Comparison of ENCODE assay signal across 8 mouse cellular contexts in genomic region chr11:120189459-120190312, GRCm38 (mm10). TPM values are rescaled to one million over a fixed set of nuclear protein-coding genes. Genes with fewer than 3 reads are reported as not detected.
DNase-seq lines count a peak whose midpoint lies in the region; ATAC-seq lines count a peak whose summit lies in the region.

No protein-coding gene starts in this region.

- no peaks in the 10 kb centered on the region for H3K36me3 ChIP-seq in hindbrain, embryonic 13.5 days

- no peaks in the 10 kb centered on the region for H3K9me3 ChIP-seq in hindbrain, embryonic 13.5 days

- peak overlapping the region; percentile 89 for H3K4me3 ChIP-seq in hindbrain, embryonic 13.5 days

- peaks cover 39% of the 10 kb centered on the region for H3K4me1 ChIP-seq in hindbrain, embryonic 13.5 days (replicated peaks)

- peak; percentile 95 for DNase-seq in WW6 (ENCODE audit: low read depth, low spot score)
- peak; percentile 98 to 100 for DNase-seq in cerebellum, postnatal 36 days
- DNase-seq in frontal cortex, postnatal 25 days (ENCODE audit: low spot score in 2 of 2) = peak; percentile 97 to 98
- DNase-seq in layer of hippocampus, postnatal 14 days (ENCODE audit: low spot score in 2 of 2) = peak; percentile 97 to 99
- DNase-seq in lung, postnatal 10 days = peak; percentile 100
- DNase-seq in ovary, postnatal 14 days (ENCODE audit: low spot score) = peak; percentile 93
- DNase-seq in thymus, postnatal 10 days (ENCODE audit: low spot score in 2 of 2) = peak; percentile 97

- peak overlapping the region; percentile 99 for H3K9ac ChIP-seq in hindbrain, embryonic 13.5 days

- WGBS in hindbrain, embryonic 13.5 days = under 1% methylated on average over 62 of the region's 68 CpGs

- H3K4me2 ChIP-seq in hindbrain, embryonic 13.5 days = peak overlapping the region; percentile 98

- H3K27me3 ChIP-seq in hindbrain, embryonic 13.5 days = no peaks in the 10 kb centered on the region

- peak overlapping the region; percentile 99 for H3K27ac ChIP-seq in hindbrain, embryonic 13.5 days

- ATAC-seq in hindbrain, embryonic 13.5 days (ENCODE audit: low FRiP score) = peak; percentile 94

RNA-seq across cellular contexts. Expression of gene Slc38a10, which starts 38.5 kb away (rescaled TPM):
- polyA plus RNA-seq in hindbrain, embryonic 13.5 days (2015; fragmentation: Nextera tagmentation; extraction: Ambion mirVana) = 110 and 115 TPM in 2 replicates
- total RNA-seq in layer of hippocampus, postnatal 14 days (2021) = 10 to 100 TPM; 94.1 to 94.8 TPM

RNA-seq across cellular contexts. Expression of gene Bahcc1, which starts 43.1 kb away (rescaled TPM):
- polyA plus RNA-seq in hindbrain, embryonic 13.5 days (2015; fragmentation: Nextera tagmentation; extraction: Ambion mirVana) = 13.6 and 17.0 TPM in 2 replicates
- total RNA-seq in layer of hippocampus, postnatal 14 days (2021) = 10 to 100 TPM; 20.3 to 20.7 TPM

Comparison
In these comparisons a context has a peak if more than half of its experiments do, and no peak if none do; other contexts are left out.
1. Peak in every context shown above with its lines: DNase-seq, ATAC-seq, H3K4me3 ChIP-seq and H3K27ac ChIP-seq.